Mouse (Mus musculus) adrenal gland, adult 10 weeks (tissue): ENCODE results near the gene Vmn1r121. TPM values are rescaled to one million over a fixed set of nuclear protein-coding genes. Genes with fewer than 3 reads are reported as not detected.

Experiments
- polyA plus RNA-seq: library from polyadenylated mRNA; stranded (reverse); fragments of 350-450 nt; fragmentation: Illumina TruSeq; extraction: RNeasy Lipid Tissue Mini Kit (QIAGEN cat#74804); gene quantifications from one replicate; pipeline ENCODE4 v1.2.3, GENCODE M21; 2014; ENCODE audit warnings: low read depth, low replicate concordance

The Vmn1r121 gene
- not detected for polyA plus RNA-seq

GRCm38 (mm10) chr7:21098413-21098812, at the start of gene Vmn1r121:
Gene Vmn1r121, minus strand, starts transcription at chr7:21098513.

GRCm38 (mm10) chr7:21134028-21134427, 35.7 kb upstream of the Vmn1r121 start, which contains the start of gene Vmn1r122:
Gene Vmn1r122, minus strand, starts transcription at chr7:21134128.

GRCm38 (mm10) chr7:21053684-21054083, 44.6 kb downstream of the Vmn1r121 start, which contains the start of gene Vmn1r120:
Gene Vmn1r120, minus strand, starts transcription at chr7:21053784.

Other genes with a start within 250 kb of the Vmn1r121 start
- not detected for gene Vmn1r116, start 226.3 kb downstream of the Vmn1r121 start, polyA plus RNA-seq
- not detected for gene Vmn1r117, start 214.4 kb downstream of the Vmn1r121 start, polyA plus RNA-seq
- gene Vmn1r118, start 186.2 kb downstream of the Vmn1r121 start, polyA plus RNA-seq, result not detected
- gene Vmn1r119, start 86.1 kb downstream of the Vmn1r121 start, polyA plus RNA-seq, result not detected
- gene Vmn1r120, start 44.7 kb downstream of the Vmn1r121 start, polyA plus RNA-seq, result not detected
- gene Vmn1r122, start 35.6 kb upstream of the Vmn1r121 start, polyA plus RNA-seq, result not detected
- not detected for gene Vmn1r123, start 63.7 kb upstream of the Vmn1r121 start, polyA plus RNA-seq
- not detected for gene Gm5157, start 91.9 kb upstream of the Vmn1r121 start, polyA plus RNA-seq
- not detected for gene Vmn1r124, start 162.1 kb upstream of the Vmn1r121 start, polyA plus RNA-seq
- not detected for gene Vmn1r125, start 173.7 kb upstream of the Vmn1r121 start, polyA plus RNA-seq
- not detected for gene Vmn1r126, start 203.0 kb upstream of the Vmn1r121 start, polyA plus RNA-seq
- not detected for gene Vmn1r127, start 221.3 kb upstream of the Vmn1r121 start, polyA plus RNA-seq